Mouse (Mus musculus): ENCODE results near the gene Iltifb. TPM values are rescaled to one million over a fixed set of nuclear protein-coding genes. Genes with fewer than 3 reads are reported as not detected.
"Not testable (repeated sequence)": the region's sequence is repeated elsewhere in the genome, so short reads cannot be mapped to it uniquely, and the experiment has no call there.

Iltifb gene
- not detected in 2 replicates for polyA plus RNA-seq (2014; fragmentation: Nextera tagmentation; extraction: Ambion mirVana)

DNA sequence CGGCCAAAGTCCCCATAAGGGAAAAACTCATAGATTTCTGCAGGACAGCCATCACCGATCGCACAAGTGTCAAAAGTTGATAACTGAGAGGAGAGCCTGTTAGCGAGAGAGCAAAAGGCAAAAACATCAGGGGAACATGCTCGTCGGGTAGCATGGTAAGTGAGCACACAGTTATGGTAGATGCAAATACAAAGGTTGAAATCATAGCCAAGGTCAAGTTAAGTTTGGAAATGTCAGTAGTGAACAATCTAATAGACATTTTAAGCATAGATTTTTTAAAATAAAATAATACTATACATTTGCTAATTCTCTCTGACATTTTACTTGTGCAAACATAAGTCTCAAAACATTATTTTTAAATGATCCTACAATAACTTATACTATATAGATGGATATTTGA, at the start of gene Iltifb:
Iltifb (minus strand) TSS at position 101 of the 400 bp plus-strand sequence.
- Histone ChIP-seq H3K36me3 (ENCODE audit: control insufficient read depth, insufficient read depth, low read length) (no peaks in the 10 kb centered on the region), H3K9ac (ENCODE audit: low read depth, low read length) (no peak within 1 kb of the TSS), H3K27me3 (replicated peaks; ENCODE audit: control insufficient read depth, insufficient read depth, low read length) (no peaks in the 10 kb centered on the region), H3K4me3 (ENCODE audit: low read depth, low read length) (no peak within 1 kb of the TSS), H3K9me3 (ENCODE audit: control insufficient read depth, low read length) (no peaks in the 10 kb centered on the region), H3K27ac (ENCODE audit: low read depth, low read length) (no peak within 1 kb of the TSS), H3K4me2 (no peak within 1 kb of the TSS), H3K4me1 (replicated peaks; ENCODE audit: control insufficient read depth, insufficient read depth, low read length) (no peaks in the 10 kb centered on the region)
- 88% methylated on average over 6 of the region's 6 CpGs for WGBS
- DNase-seq (ENCODE audit: low spot score) = no peak
- ATAC-seq (replicated peaks; ENCODE audit: low FRiP score) = no peak

DNA sequence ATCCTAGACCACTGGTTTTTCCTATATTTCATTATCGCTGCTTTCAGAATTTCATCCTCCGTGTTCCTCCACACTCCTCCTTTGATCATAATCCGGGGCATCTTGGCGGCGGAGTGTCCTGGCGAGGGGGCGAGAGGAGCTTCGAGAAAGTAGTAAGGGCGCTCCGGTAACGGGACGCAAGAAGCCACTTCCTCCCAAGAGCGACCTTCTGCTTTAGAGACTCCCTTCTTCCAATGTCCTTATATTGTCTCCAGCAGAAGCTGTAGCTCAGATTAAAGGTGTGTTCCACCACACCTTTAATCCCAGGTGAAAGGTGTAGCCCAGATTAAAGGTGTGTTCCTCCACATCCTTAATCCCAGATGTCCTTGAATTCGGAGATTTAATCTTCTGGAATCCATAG, 48.3 kb upstream of the Iltifb start, which contains the start of gene Gm9046:
Gm9046 (minus strand) TSS at position 101 of the 400 bp plus-strand sequence.
- DNase-seq (ENCODE audit: low spot score); H3K4me3 ChIP-seq (ENCODE audit: low read depth, low read length); H3K9me3 ChIP-seq (ENCODE audit: control insufficient read depth, low read length); H3K4me2 ChIP-seq; H3K9ac ChIP-seq (ENCODE audit: low read depth, low read length); H3K27ac ChIP-seq (ENCODE audit: low read depth, low read length); H3K4me1 ChIP-seq (replicated peaks; ENCODE audit: control insufficient read depth, insufficient read depth, low read length); ATAC-seq (replicated peaks; ENCODE audit: low FRiP score); H3K27me3 ChIP-seq (replicated peaks; ENCODE audit: control insufficient read depth, insufficient read depth, low read length); H3K36me3 ChIP-seq (ENCODE audit: control insufficient read depth, insufficient read depth, low read length): not testable (repeated sequence)
- no CpG with 5 or more reads among the region's 14 CpGs for WGBS

DNA sequence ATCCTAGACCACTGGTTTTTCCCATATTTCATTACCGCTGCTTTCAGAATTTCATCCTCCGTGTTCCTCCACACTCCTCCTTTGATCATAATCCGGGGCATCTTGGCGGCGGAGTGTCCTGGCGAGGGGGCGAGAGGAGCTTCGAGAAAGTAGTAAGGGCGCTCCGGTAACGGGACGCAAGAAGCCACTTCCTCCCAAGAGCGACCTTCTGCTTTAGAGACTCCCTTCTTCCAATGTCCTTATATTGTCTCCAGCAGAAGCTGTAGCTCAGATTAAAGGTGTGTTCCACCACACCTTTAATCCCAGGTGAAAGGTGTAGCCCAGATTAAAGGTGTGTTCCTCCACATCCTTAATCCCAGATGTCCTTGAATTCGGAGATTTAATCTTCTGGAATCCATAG, 42.9 kb upstream of the Iltifb start, which contains the start of gene Gm9045:
Gm9045 (minus strand) TSS at position 101 of the 400 bp plus-strand sequence.
- not testable (repeated sequence) for H3K4me1 ChIP-seq (replicated peaks; ENCODE audit: control insufficient read depth, insufficient read depth, low read length); H3K27ac ChIP-seq (ENCODE audit: low read depth, low read length); H3K9me3 ChIP-seq (ENCODE audit: control insufficient read depth, low read length); H3K4me3 ChIP-seq (ENCODE audit: low read depth, low read length); H3K9ac ChIP-seq (ENCODE audit: low read depth, low read length); H3K36me3 ChIP-seq (ENCODE audit: control insufficient read depth, insufficient read depth, low read length); H3K27me3 ChIP-seq (replicated peaks; ENCODE audit: control insufficient read depth, insufficient read depth, low read length); H3K4me2 ChIP-seq; DNase-seq (ENCODE audit: low spot score); ATAC-seq (replicated peaks; ENCODE audit: low FRiP score)
- WGBS = no CpG with 5 or more reads among the region's 14 CpGs

DNA sequence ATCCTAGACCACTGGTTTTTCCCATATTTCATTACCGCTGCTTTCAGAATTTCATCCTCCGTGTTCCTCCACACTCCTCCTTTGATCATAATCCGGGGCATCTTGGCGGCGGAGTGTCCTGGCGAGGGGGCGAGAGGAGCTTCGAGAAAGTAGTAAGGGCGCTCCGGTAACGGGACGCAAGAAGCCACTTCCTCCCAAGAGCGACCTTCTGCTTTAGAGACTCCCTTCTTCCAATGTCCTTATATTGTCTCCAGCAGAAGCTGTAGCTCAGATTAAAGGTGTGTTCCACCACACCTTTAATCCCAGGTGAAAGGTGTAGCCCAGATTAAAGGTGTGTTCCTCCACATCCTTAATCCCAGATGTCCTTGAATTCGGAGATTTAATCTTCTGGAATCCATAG, 37.5 kb upstream of the Iltifb start, which contains the start of gene Gm9044:
Gm9044 (minus strand) TSS at position 101 of the 400 bp plus-strand sequence.
- not testable (repeated sequence) for DNase-seq (ENCODE audit: low spot score); H3K27me3 ChIP-seq (replicated peaks; ENCODE audit: control insufficient read depth, insufficient read depth, low read length); H3K36me3 ChIP-seq (ENCODE audit: control insufficient read depth, insufficient read depth, low read length); H3K27ac ChIP-seq (ENCODE audit: low read depth, low read length); H3K4me2 ChIP-seq; H3K9ac ChIP-seq (ENCODE audit: low read depth, low read length); H3K4me1 ChIP-seq (replicated peaks; ENCODE audit: control insufficient read depth, insufficient read depth, low read length); H3K4me3 ChIP-seq (ENCODE audit: low read depth, low read length); ATAC-seq (replicated peaks; ENCODE audit: low FRiP score); H3K9me3 ChIP-seq (ENCODE audit: control insufficient read depth, low read length)
- WGBS = no CpG with 5 or more reads among the region's 14 CpGs

DNA sequence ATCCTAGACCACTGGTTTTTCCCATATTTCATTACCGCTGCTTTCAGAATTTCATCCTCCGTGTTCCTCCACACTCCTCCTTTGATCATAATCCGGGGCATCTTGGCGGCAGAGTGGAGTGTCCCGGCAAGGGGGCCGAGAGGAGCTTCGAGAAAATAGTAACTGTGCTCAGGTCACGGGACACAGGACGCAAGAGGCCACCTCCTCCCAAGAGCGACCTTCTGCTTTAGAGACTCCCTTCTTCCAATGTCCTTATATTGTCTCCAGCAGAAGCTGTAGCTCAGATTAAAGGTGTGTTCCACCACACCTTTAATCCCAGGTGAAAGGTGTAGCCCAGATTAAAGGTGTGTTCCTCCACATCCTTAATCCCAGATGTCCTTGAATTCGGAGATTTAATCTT, 32.0 kb upstream of the Iltifb start, which contains the start of gene Gm9040:
Gm9040 (minus strand) TSS at position 101 of the 400 bp plus-strand sequence.
- H3K9ac ChIP-seq (ENCODE audit: low read depth, low read length); ATAC-seq (replicated peaks; ENCODE audit: low FRiP score); DNase-seq (ENCODE audit: low spot score): not testable (repeated sequence)

DNA sequence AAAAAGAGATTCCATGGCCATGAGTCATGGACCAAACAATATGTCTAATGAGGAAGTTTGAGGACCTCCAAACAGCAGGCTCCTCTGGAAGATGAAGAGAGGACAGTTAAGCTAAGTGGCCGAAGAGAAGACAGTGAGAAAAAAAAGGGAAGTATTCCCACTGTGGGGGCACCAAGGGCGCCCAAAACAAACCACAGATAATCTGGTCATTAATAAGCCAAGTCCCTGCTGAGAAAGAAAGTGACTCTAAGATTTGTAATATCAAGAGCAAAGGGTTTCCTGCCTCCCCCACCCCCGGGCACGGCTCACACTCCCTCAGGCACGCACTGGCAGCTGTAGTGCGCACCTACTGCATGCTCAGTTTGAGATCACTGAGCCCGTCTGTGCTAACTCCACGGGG, 24.2 kb upstream of the Iltifb start:
- WGBS = 47% methylated on average over 8 of the region's 8 CpGs
- H3K36me3 ChIP-seq (ENCODE audit: control insufficient read depth, insufficient read depth, low read length) = no peaks in the 10 kb centered on the region
- DNase-seq (ENCODE audit: low spot score) (no peak), ATAC-seq (replicated peaks; ENCODE audit: low FRiP score) (no peak)
- H3K9ac ChIP-seq (ENCODE audit: low read depth, low read length) = no peak overlapping the region
- no peak overlapping the region for H3K27ac ChIP-seq (ENCODE audit: low read depth, low read length)
- no peak overlapping the region for H3K4me3 ChIP-seq (ENCODE audit: low read depth, low read length)
- no peak overlapping the region for H3K4me2 ChIP-seq
- no peaks in the 10 kb centered on the region for H3K4me1 ChIP-seq (replicated peaks; ENCODE audit: control insufficient read depth, insufficient read depth, low read length)
- H3K27me3 ChIP-seq (replicated peaks; ENCODE audit: control insufficient read depth, insufficient read depth, low read length) = no peaks in the 10 kb centered on the region
- no peaks in the 10 kb centered on the region for H3K9me3 ChIP-seq (ENCODE audit: control insufficient read depth, low read length)

More for the DNA sequence above, 32.0 kb upstream of the Iltifb start, which contains the start of gene Gm9040:
- H3K9me3 ChIP-seq (ENCODE audit: control insufficient read depth, low read length); H3K27ac ChIP-seq (ENCODE audit: low read depth, low read length); H3K4me2 ChIP-seq; H3K4me3 ChIP-seq (ENCODE audit: low read depth, low read length); H3K27me3 ChIP-seq (replicated peaks; ENCODE audit: control insufficient read depth, insufficient read depth, low read length); H3K4me1 ChIP-seq (replicated peaks; ENCODE audit: control insufficient read depth, insufficient read depth, low read length); H3K36me3 ChIP-seq (ENCODE audit: control insufficient read depth, insufficient read depth, low read length): not testable (repeated sequence)
- no CpG with 5 or more reads among the region's 11 CpGs for WGBS

DNA sequence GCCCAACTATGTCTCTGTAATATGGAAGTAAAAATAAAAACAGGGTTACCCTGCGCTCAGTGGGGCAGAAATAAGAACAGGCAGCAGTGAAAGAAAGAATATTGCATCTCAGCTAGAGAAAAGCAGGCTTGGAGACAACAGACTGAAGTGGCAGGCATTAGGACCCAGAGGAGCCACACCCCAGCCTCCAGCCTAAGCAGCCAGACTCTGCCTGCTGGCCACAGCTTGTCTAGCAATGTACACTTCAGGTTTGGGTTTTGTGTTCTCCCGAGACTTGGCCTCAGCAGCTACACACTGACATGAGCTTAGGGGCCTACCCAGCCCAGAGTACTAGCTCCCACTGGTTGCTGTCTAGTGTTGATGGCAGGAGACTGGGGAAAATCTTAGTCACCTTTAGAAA, 7.3 kb upstream of the Iltifb start:
- not testable (repeated sequence) for DNase-seq (ENCODE audit: low spot score)

DNA sequence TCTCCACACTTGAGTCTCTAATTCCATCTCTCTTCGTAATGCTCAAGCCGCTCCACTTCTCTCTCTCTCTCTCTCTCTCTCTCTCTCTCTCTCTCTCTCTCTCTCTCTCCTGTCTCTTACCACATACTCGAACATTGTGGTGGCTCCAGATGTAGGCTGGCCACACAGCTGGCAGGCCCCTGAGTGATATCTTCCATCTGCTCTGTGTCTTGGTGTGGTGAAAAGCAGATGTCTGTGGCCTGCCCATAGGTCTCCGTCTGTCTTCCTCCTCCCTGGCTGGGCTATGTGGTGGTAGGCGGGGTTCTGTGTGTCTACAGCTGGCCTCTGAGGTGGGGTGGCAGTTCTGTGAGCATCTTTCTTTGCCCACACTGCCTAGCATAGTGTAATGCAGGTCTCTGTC, 11.8 kb downstream of the Iltifb start:
- not testable (repeated sequence) for H3K27ac ChIP-seq (ENCODE audit: low read depth, low read length); H3K9ac ChIP-seq (ENCODE audit: low read depth, low read length); H3K9me3 ChIP-seq (ENCODE audit: control insufficient read depth, low read length); H3K4me3 ChIP-seq (ENCODE audit: low read depth, low read length); ATAC-seq (replicated peaks; ENCODE audit: low FRiP score); H3K4me2 ChIP-seq; H3K27me3 ChIP-seq (replicated peaks; ENCODE audit: control insufficient read depth, insufficient read depth, low read length); H3K4me1 ChIP-seq (replicated peaks; ENCODE audit: control insufficient read depth, insufficient read depth, low read length); DNase-seq (ENCODE audit: low spot score); H3K36me3 ChIP-seq (ENCODE audit: control insufficient read depth, insufficient read depth, low read length)
- 78% methylated on average over 3 of the region's 5 CpGs for WGBS

More for the DNA sequence above, 7.3 kb upstream of the Iltifb start:
- not testable (repeated sequence) for H3K36me3 ChIP-seq (ENCODE audit: control insufficient read depth, insufficient read depth, low read length); H3K27ac ChIP-seq (ENCODE audit: low read depth, low read length); ATAC-seq (replicated peaks; ENCODE audit: low FRiP score); H3K4me3 ChIP-seq (ENCODE audit: low read depth, low read length); H3K4me1 ChIP-seq (replicated peaks; ENCODE audit: control insufficient read depth, insufficient read depth, low read length); H3K9me3 ChIP-seq (ENCODE audit: control insufficient read depth, low read length); H3K4me2 ChIP-seq; H3K27me3 ChIP-seq (replicated peaks; ENCODE audit: control insufficient read depth, insufficient read depth, low read length); H3K9ac ChIP-seq (ENCODE audit: low read depth, low read length)
- WGBS = 39% methylated on average over 2 of the region's 2 CpGs

DNA sequence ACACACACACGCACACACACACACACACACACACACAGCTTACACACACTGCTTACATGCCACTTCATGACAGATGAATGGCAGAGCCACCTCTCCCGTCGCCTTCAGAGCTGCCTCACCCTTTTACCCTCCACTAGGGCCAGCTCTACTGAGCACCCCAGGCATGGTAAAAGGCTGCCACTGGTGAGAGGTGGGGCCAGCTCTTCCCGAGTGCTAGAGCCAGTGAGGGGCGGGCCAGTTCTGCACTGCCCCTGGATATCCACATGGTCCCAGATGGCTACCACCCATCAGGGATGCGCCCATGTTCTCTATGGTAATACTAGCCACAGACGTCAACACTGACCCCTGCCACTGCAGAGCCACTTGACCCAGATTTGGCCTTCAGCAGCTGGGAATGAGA, 12.3 kb downstream of the Iltifb start:
- not testable (repeated sequence) for DNase-seq (ENCODE audit: low spot score); H3K27me3 ChIP-seq (replicated peaks; ENCODE audit: control insufficient read depth, insufficient read depth, low read length); H3K27ac ChIP-seq (ENCODE audit: low read depth, low read length); H3K9ac ChIP-seq (ENCODE audit: low read depth, low read length); H3K4me3 ChIP-seq (ENCODE audit: low read depth, low read length); H3K9me3 ChIP-seq (ENCODE audit: control insufficient read depth, low read length); H3K4me2 ChIP-seq; H3K36me3 ChIP-seq (ENCODE audit: control insufficient read depth, insufficient read depth, low read length); ATAC-seq (replicated peaks; ENCODE audit: low FRiP score); H3K4me1 ChIP-seq (replicated peaks; ENCODE audit: control insufficient read depth, insufficient read depth, low read length)
- WGBS = 70% methylated on average over 7 of the region's 7 CpGs

Measured in liver, embryonic 11.5 days (tissue).